Mouse (Mus musculus) liver, postnatal 0 days (tissue): ENCODE measurements around the gene Ppp1r21. TPM values are rescaled to one million over a fixed set of nuclear protein-coding genes. Genes with fewer than 3 reads are reported as not detected.

ENCODE experiments used
- ATAC-seq: fragments of 200-750 bp; cut with Nextera tagmentation; 2 replicates; pipeline ENCODE4 v1.8.0; 2017; ENCODE audit warnings: mild to moderate bottlenecking, moderate library complexity
- DNase-seq: peaks from one replicate; pipeline ENCODE4 v3.0.0-alpha.2; 2016
- H3K27ac ChIP-seq: fragments of 300-500 bp; sonication (generic); 2 replicates; pipeline ENCODE4 v1.5.1; 2014; ENCODE audit warnings: antibody characterized with exemption, moderate library complexity, mild to moderate bottlenecking, low read depth
- H3K27me3 ChIP-seq: fragments of 300-500 bp; sonication (generic); 2 replicates; pipeline ENCODE4 v1.6.1; 2014; ENCODE audit warnings: low read length, control low read depth, mixed read lengths; ENCODE audit not compliant: insufficient read depth
- H3K36me3 ChIP-seq: fragments of 300-500 bp; sonication (generic); replicated peaks from 2 replicates; pipeline ENCODE4 v1.6.1; 2014; ENCODE audit warnings: mild to moderate bottlenecking, control low read depth, low read length, moderate library complexity, mixed read lengths; ENCODE audit not compliant: insufficient read depth
- H3K4me1 ChIP-seq: fragments of 300-500 bp; sonication (generic); 2 replicates; pipeline ENCODE4 v1.6.1; 2014; ENCODE audit warnings: antibody characterized with exemption, mild to moderate bottlenecking, control low read depth; ENCODE audit not compliant: insufficient read depth
- H3K4me2 ChIP-seq: fragments of 300-500 bp; sonication (generic); 2 replicates; pipeline ENCODE4 v1.6.1; 2014; ENCODE audit warnings: low read depth, mild to moderate bottlenecking, low read length, moderate library complexity, mixed read lengths
- H3K4me3 ChIP-seq: fragments of 300-500 bp; sonication (generic); 2 replicates; pipeline ENCODE4 v1.5.1; 2014; ENCODE audit warnings: low read depth, low read length
- H3K9ac ChIP-seq: fragments of 300-500 bp; sonication (generic); replicated peaks from 2 replicates; pipeline ENCODE4 v1.6.1; 2014; ENCODE audit warnings: mild to moderate bottlenecking, moderate library complexity
- H3K9me3 ChIP-seq: fragments of 300-500 bp; sonication (generic); 2 replicates; pipeline ENCODE4 v1.6.1; 2016; ENCODE audit warnings: mild to moderate bottlenecking, control low read depth, low read length, mixed read lengths
- CTCF ChIP-seq: sonication (generic); IDR thresholded peaks from 2 replicates; pipeline ENCODE4 v1.5.1; 2016; ENCODE audit warnings: antibody characterized with exemption, low read depth
- EP300 ChIP-seq: IDR thresholded peaks from 2 replicates; pipeline ENCODE4 v1.6.1; 2016; ENCODE audit warnings: antibody characterized with exemption, low read depth, mild to moderate bottlenecking
- WGBS: fragments of 180-500 bp; shearing (Covaris S2); extraction: QIAGEN DNeasy Blood & Tissue Kit; methylation state at CpG from one replicate; pipeline ENCODE4 v1.1.7; 2014; ENCODE audit not compliant: insufficient replicate concordance; 5-methylcytosine and 5-hydroxymethylcytosine counted together
- polyA plus RNA-seq: library from polyadenylated mRNA; unstranded; fragments of >200 nt; fragmentation: Nextera tagmentation; extraction: Ambion mirVana; gene quantifications from 2 replicates; pipeline ENCODE4 v1.2.1, GENCODE M21; 2015

Ppp1r21 gene
- polyA plus RNA-seq, 1 experiment from 2014 or later = 9.0 TPM

DNA sequence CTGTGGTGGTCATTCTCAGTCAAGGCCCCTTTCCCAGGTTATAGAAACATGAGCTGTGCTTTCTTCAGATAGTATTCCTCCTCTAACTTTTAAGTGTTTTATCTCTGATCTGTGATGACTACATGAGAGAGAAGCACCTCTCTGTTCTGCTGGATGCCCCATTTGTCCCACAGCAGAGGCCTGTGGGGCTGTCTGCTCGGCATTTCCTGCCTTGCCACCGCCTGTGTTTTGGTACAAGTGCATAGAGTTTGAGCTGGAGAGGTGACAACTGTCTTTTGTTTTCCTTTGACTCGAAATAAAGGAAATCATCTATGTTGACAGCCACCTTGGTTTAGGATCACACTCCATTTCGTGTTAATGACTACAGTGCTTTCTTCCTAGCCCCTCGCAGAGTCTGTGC, 44.9 kb downstream of the Ppp1r21 start:
- DNase-seq (no peak), ATAC-seq (no peak)
- 82% methylated on average over 5 of the region's 5 CpGs for WGBS
- Histone ChIP-seq H3K9me3 (no peaks in the 10 kb centered on the region), H3K4me2 (no peak overlapping the region), H3K36me3 (peaks cover 63% of the 10 kb centered on the region), H3K9ac (no peak overlapping the region), H3K4me3 (no peak overlapping the region), H3K27ac (no peak overlapping the region), H3K4me1 (no peaks in the 10 kb centered on the region), H3K27me3 (no peaks in the 10 kb centered on the region)
- TF ChIP-seq CTCF (no peak), EP300 (no peak)

DNA sequence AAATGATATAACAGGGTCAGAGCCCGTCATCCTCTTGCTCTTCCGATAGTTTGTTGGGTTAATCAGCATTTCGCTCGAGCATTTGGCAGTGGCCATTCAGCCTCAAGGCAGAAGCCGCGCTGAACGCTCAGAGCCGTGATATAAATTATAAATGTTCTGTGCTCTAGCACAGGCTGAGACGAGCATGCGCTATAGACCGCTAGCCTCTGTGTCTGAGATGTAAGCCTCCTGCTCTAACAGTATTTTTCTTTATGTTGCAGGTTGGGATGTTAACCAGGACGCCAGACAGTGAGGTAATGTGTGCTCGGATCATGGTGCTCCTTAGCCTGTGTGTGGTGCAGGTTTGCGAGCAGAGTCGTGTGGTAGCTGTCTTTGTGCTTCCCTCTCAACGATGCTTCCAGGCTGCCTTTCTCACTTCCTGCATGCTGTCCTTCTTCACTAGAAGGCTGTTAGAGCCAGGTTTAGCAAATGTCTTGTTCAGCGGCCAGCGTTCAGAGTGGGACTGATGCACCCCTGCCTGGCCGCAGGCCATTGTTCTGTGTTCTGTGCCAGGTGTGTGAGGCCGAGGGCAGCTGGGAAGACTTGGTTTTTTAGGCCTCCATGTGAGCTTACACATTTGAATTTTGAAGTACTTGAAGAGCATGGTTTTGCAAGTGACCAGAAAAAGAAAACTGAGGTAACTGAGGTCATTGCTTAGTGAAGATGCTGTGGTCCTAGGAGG, 48.8 kb downstream of the Ppp1r21 start:
- ATAC-seq = no peak
- no peak overlapping the region for H3K4me3 ChIP-seq
- H3K27ac ChIP-seq = no peak overlapping the region
- WGBS = 87% methylated on average over 20 of the region's 20 CpGs
- H3K4me2 ChIP-seq = no peak overlapping the region
- peaks cover 3% of the 10 kb centered on the region for H3K4me1 ChIP-seq
- no peaks in the 10 kb centered on the region for H3K27me3 ChIP-seq
- H3K9me3 ChIP-seq = no peaks in the 10 kb centered on the region
- no peak for DNase-seq
- peaks cover 63% of the 10 kb centered on the region for H3K36me3 ChIP-seq
- no peak overlapping the region for H3K9ac ChIP-seq
- TF ChIP-seq EP300 (no peak), CTCF (no peak)

DNA sequence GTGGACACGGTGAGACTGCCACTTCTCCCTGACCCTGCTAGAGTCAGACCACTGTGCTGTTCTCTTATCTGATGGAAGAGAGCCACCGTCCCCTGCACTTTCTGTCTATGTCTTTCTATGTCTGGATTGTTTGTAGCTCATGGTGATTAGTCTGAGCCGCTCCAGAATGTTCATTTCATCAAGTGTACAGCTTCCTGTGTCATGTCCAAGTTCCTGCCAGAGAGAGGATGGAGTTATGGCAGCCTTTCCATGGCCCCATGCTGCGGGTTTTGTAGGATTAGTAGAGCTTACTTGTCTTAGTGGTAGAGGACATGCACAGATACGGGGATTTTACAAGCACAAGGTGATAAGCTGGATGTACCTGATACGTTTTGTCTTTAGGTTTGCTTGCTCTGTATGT, 50.6 kb downstream of the Ppp1r21 start:
- Histone ChIP-seq H3K4me1 (peaks cover 3% of the 10 kb centered on the region), H3K27ac (peak overlapping the region; percentile 74), H3K36me3 (peaks cover 68% of the 10 kb centered on the region), H3K9ac (no peak overlapping the region), H3K9me3 (0 out of 2 replicates have a peak, but pooled peaks cover 4% of the 10 kb centered on the region), H3K4me2 (no peak overlapping the region), H3K27me3 (no peaks in the 10 kb centered on the region), H3K4me3 (no peak overlapping the region)
- TF ChIP-seq CTCF = no peak
- no peak for TF ChIP-seq EP300
- 72% methylated on average over 6 of the region's 6 CpGs for WGBS
- ATAC-seq (no peak), DNase-seq (no peak)

DNA sequence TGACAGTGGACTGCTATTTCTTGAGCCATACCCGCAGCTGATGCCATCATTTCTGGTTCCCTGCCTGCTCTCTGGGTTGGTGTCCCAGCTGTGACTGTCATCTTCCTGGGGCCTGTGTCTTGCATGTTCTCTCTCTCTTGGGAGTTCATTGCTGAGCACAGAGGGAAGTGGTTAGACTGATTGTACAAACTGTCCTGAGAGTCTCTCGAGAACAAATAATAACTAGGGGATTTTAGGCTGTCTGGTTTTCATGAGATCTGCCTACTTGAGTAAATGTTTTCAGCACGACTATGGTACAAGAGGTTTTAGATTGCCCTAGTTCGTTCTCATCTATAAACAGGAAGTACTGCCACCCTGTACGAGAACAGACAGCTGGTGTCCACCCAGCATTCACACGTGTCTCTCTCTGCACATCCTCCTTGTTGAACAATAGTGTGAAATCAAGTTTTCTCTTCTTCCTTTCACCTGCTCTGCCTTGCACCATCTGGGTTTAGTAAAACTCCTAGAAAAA, 51.6 kb downstream of the Ppp1r21 start:
- H3K4me1 ChIP-seq = peaks cover 3% of the 10 kb centered on the region
- WGBS = 30% methylated on average over 6 of the region's 6 CpGs
- H3K9ac ChIP-seq = no peak overlapping the region
- H3K27me3 ChIP-seq = no peaks in the 10 kb centered on the region
- H3K36me3 ChIP-seq = peaks cover 69% of the 10 kb centered on the region
- H3K4me2 ChIP-seq = no peak overlapping the region
- ATAC-seq (peak; percentile 85), DNase-seq (peak; percentile 39)
- TF ChIP-seq CTCF (no peak), EP300 (peak; percentile 45; the same call in 1 of the 2 replicates)
- H3K4me3 ChIP-seq = no peak overlapping the region
- 0 out of 2 replicates have a peak, but pooled peaks cover 4% of the 10 kb centered on the region for H3K9me3 ChIP-seq
- peak overlapping the region; percentile 74 for H3K27ac ChIP-seq

DNA sequence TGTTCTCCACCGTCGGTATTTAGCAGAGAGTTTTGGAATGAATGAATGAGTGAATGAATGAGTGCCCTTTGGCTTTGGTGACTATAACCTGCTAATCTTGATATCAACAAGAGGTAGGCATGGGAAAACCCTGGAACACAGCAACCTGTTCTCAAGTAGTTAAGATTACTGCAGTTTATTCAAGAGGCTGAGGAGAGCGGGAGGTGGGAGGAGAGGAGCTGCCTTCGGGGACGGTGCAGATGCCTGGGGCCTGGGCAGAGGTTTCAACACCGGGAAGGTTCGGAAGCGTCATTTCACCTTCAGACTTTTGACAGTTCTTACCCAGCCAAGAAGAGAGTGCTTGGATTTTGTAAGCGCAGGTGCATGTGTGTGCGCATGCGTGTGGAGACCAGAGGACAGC, 53.1 kb downstream of the Ppp1r21 start:
- H3K27me3 ChIP-seq = no peaks in the 10 kb centered on the region
- ATAC-seq (no peak), DNase-seq (no peak)
- no peak overlapping the region for H3K4me2 ChIP-seq
- peaks cover 57% of the 10 kb centered on the region for H3K36me3 ChIP-seq
- no peak overlapping the region for H3K9ac ChIP-seq
- no peak for TF ChIP-seq EP300
- TF ChIP-seq CTCF = no peak
- H3K4me1 ChIP-seq = peaks cover 3% of the 10 kb centered on the region
- H3K27ac ChIP-seq = 0 out of 2 replicates have a peak overlapping the region, but pooled peaks have one; percentile 74
- H3K9me3 ChIP-seq = 0 out of 2 replicates have a peak, but pooled peaks cover 4% of the 10 kb centered on the region
- WGBS = 93% methylated on average over 11 of the region's 11 CpGs
- H3K4me3 ChIP-seq = no peak overlapping the region

DNA sequence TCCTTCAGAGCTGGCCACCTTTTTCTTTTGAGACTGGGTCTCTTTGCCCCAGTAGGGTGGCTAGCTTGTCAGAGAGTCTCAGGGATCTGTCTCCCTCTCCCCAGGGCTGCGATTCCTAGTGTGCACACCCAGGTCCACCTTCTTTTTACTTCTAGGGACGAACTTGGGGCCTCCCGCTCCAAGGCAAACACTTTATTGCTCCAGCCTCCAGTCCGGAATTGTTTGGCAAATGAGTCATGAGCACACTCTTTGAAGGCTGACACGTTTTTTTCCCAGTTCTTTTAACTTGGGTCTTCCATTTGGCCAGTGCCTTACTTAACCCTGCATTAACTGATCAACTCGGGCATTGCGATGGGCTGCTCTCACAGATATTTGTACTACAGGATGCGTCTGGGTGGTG, 53.5 kb downstream of the Ppp1r21 start:
- 0 out of 2 replicates have a peak overlapping the region, but pooled peaks have one; percentile 74 for H3K27ac ChIP-seq

More for the DNA sequence above, 53.5 kb downstream of the Ppp1r21 start:
- Histone ChIP-seq H3K9me3 (0 out of 2 replicates have a peak, but pooled peaks cover 4% of the 10 kb centered on the region), H3K9ac (no peak overlapping the region), H3K4me3 (no peak overlapping the region), H3K4me1 (peaks cover 3% of the 10 kb centered on the region), H3K36me3 (peaks cover 56% of the 10 kb centered on the region), H3K27me3 (no peaks in the 10 kb centered on the region), H3K4me2 (no peak overlapping the region)
- ATAC-seq (no peak), DNase-seq (no peak)
- TF ChIP-seq EP300 (no peak), CTCF (no peak)
- 81% methylated on average over 8 of the region's 8 CpGs for WGBS
